Mouse (Mus musculus): ENCODE data around the gene Kcnj8. TPM values are rescaled to one million over a fixed set of nuclear protein-coding genes. Genes with fewer than 3 reads are reported as not detected.
"Not testable (repeated sequence)": the region's sequence is repeated elsewhere in the genome, so short reads cannot be mapped to it uniquely, and the experiment has no call there.

Kcnj8 gene
- polyA plus RNA-seq, 1 experiment from 2014 or later = 16.0 TPM

DNA sequence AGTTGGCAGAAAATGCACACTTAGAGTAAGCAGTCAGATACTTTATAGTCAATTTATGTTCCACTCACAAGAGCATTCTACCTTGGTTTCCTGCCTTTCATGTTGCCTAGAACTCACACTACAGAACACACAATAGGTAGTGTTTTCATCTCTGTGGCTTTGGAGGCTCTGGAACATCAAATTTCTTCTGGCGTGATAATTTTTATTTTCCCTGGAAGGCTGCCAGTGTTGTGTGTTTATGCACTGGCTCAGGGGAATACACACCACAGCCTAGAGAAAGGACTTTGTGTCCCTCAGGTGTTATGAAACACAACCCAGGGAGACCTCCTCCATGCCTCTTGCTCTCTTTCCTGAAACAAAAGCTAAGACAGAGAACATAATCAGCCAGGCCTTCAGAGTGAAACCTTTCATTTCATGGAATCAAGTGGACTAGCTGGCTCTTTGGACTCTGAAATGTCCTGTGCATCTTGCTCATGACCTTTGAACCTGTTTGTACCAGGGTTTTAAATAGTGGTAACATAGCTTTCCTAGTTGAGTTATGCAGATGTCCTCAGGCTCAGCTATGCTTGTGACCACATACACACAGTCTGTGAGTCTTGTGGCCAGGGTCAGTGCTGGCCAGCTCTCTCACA is 43.4 kb downstream of the Kcnj8 start:
- 38% methylated on average over 1 of the region's 1 CpGs for WGBS
- Histone ChIP-seq H3K27me3 (no peaks in the 10 kb centered on the region), H3K9me3 (replicated peaks) (no peaks in the 10 kb centered on the region), H3K4me3 (replicated peaks) (no peak overlapping the region), H3K27ac (replicated peaks) (no peak overlapping the region), H3K36me3 (no peaks in the 10 kb centered on the region), H3K9ac (no peak overlapping the region), H3K4me1 (no peaks in the 10 kb centered on the region), H3K4me2 (replicated peaks) (no peak overlapping the region)
- no peak for ATAC-seq (ENCODE audit: insufficient number of reproducible peaks, low FRiP score, low TSS enrichment, low read depth)

GRCm38 (mm10) chr6:142524635-142525308 is 46.6 kb downstream of the Kcnj8 start:
- ATAC-seq (ENCODE audit: insufficient number of reproducible peaks, low FRiP score, low TSS enrichment, low read depth) = no peak
- 5% methylated on average over 4 of the region's 4 CpGs for WGBS
- H3K4me3 ChIP-seq (replicated peaks) = no peak overlapping the region

DNA sequence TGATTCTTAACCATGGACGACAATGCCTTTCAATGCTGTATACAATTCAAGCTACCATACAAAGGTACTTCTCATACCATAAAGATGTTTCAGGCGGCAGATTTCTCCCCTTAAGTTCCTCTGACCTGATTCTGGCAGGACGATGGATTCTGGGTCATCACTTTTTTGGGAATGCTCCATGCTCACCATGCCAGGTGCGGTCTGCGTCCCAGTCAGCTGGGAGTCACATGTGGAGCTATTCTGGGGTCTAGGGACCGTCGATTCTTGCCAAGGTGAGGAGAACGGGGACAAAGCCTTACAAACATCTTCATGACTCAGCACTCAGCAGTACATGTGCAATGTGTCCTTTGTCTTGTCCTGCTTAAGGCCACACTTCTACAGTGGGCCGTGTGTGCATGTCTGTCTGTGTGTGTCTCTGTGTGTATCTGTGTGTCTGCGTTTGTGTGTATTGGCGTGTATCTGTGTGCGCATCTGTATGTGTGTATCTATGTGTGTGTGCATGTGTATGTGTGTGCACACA is 49.8 kb downstream of the Kcnj8 start:
- no peak for ATAC-seq (ENCODE audit: insufficient number of reproducible peaks, low FRiP score, low TSS enrichment, low read depth)
- H3K27me3 ChIP-seq = no peaks in the 10 kb centered on the region
- 79% methylated on average over 12 of the region's 12 CpGs for WGBS

More at GRCm38 (mm10) chr6:142524635-142525308, 46.6 kb downstream of the Kcnj8 start:
- Histone ChIP-seq H3K4me1 (no peaks in the 10 kb centered on the region), H3K27me3 (no peaks in the 10 kb centered on the region), H3K9me3 (replicated peaks) (no peaks in the 10 kb centered on the region), H3K4me2 (replicated peaks) (no peak overlapping the region), H3K27ac (replicated peaks) (no peak overlapping the region), H3K36me3 (no peaks in the 10 kb centered on the region), H3K9ac (no peak overlapping the region)

GRCm38 (mm10) chr6:142519110-142519509 is 52.3 kb downstream of the Kcnj8 start:
- Histone ChIP-seq H3K36me3 (no peaks in the 10 kb centered on the region), H3K27me3 (no peaks in the 10 kb centered on the region), H3K4me2 (replicated peaks) (no peak overlapping the region), H3K9ac (no peak overlapping the region), H3K9me3 (replicated peaks) (no peaks in the 10 kb centered on the region), H3K27ac (replicated peaks) (no peak overlapping the region), H3K4me1 (no peaks in the 10 kb centered on the region), H3K4me3 (replicated peaks) (no peak overlapping the region)
- 9% methylated on average over 6 of the region's 6 CpGs for WGBS
- no peak for ATAC-seq (ENCODE audit: insufficient number of reproducible peaks, low FRiP score, low TSS enrichment, low read depth)

More for the DNA sequence above, 49.8 kb downstream of the Kcnj8 start:
- no peak overlapping the region for H3K9ac ChIP-seq
- no peak overlapping the region for H3K27ac ChIP-seq (replicated peaks)
- H3K4me1 ChIP-seq = no peaks in the 10 kb centered on the region
- no peak overlapping the region for H3K4me3 ChIP-seq (replicated peaks)
- no peaks in the 10 kb centered on the region for H3K9me3 ChIP-seq (replicated peaks)
- H3K4me2 ChIP-seq (replicated peaks) = no peak overlapping the region
- no peaks in the 10 kb centered on the region for H3K36me3 ChIP-seq

DNA sequence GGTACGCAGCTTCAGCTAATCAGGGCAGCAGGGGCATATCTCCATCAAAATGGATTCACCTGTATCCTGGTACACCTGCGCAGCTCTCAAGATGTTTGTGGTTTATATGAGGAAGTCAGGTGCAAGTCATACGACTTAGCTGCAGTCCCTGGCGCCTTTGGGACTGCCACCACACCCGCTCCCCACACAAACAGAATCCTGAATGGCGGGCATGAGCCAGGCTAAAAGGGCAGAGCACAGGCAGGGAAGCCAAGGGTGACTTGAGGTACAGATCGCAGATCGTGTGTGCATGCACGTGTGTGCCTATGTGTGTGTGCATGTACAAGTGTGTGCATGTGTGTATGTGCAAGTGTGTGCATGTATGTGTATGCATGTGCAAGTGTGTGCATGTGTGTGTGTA is 56.0 kb downstream of the Kcnj8 start:
- ATAC-seq (ENCODE audit: insufficient number of reproducible peaks, low FRiP score, low TSS enrichment, low read depth); H3K27ac ChIP-seq (replicated peaks); H3K9me3 ChIP-seq (replicated peaks); H3K4me2 ChIP-seq (replicated peaks); H3K4me1 ChIP-seq; H3K27me3 ChIP-seq; H3K36me3 ChIP-seq; H3K4me3 ChIP-seq (replicated peaks); H3K9ac ChIP-seq: not testable (repeated sequence)
- 73% methylated on average over 9 of the region's 9 CpGs for WGBS

GRCm38 (mm10) chr6:142514912-142515311 is 56.5 kb downstream of the Kcnj8 start:
- Histone ChIP-seq H3K4me2 (replicated peaks) (no peak overlapping the region), H3K4me3 (replicated peaks) (no peak overlapping the region), H3K9me3 (replicated peaks) (no peaks in the 10 kb centered on the region), H3K9ac (no peak overlapping the region), H3K27ac (replicated peaks) (no peak overlapping the region), H3K36me3 (no peaks in the 10 kb centered on the region), H3K4me1 (no peaks in the 10 kb centered on the region), H3K27me3 (peaks cover 7% of the 10 kb centered on the region)
- no peak for ATAC-seq (ENCODE audit: insufficient number of reproducible peaks, low FRiP score, low TSS enrichment, low read depth)
- whole genome bisulfite sequencing = 2% methylated on average over 10 of the region's 10 CpGs

Other genes starting within 250 kb of the Kcnj8 start
- 0.77 and 0.89 TPM in 2 replicates for gene Slco1a5, start 248.6 kb downstream of the Kcnj8 start, polyA plus RNA-seq (2015; fragmentation: Nextera tagmentation; extraction: Ambion mirVana)
- gene Pyroxd1, start 226.0 kb downstream of the Kcnj8 start, polyA plus RNA-seq (2015; fragmentation: Nextera tagmentation; extraction: Ambion mirVana) = 15.9 and 18.1 TPM in 2 replicates
- 24.1 and 26.2 TPM in 2 replicates for gene Recql, start 184.5 kb downstream of the Kcnj8 start, polyA plus RNA-seq (2015; fragmentation: Nextera tagmentation; extraction: Ambion mirVana)
- gene Golt1b, start 184.4 kb downstream of the Kcnj8 start, polyA plus RNA-seq (2015; fragmentation: Nextera tagmentation; extraction: Ambion mirVana) = 114 and 116 TPM in 2 replicates
- gene Spx, start 158.2 kb downstream of the Kcnj8 start, polyA plus RNA-seq (2015; fragmentation: Nextera tagmentation; extraction: Ambion mirVana) = 0.84 and 0.92 TPM in 2 replicates
- gene Gys2, start 98.5 kb downstream of the Kcnj8 start, polyA plus RNA-seq (2015; fragmentation: Nextera tagmentation; extraction: Ambion mirVana) = 0.05 TPM in 1 of 2 replicates, not detected in the other
- 211 and 225 TPM in 2 replicates for gene Ldhb, start 63.7 kb downstream of the Kcnj8 start, polyA plus RNA-seq (2015; fragmentation: Nextera tagmentation; extraction: Ambion mirVana)
- gene Abcc9, start 130.7 kb upstream of the Kcnj8 start, polyA plus RNA-seq (2015; fragmentation: Nextera tagmentation; extraction: Ambion mirVana) = 4.9 TPM in 2 replicates
- 81.9 and 83.5 TPM in 2 replicates for gene Cmas, start 185.1 kb upstream of the Kcnj8 start, polyA plus RNA-seq (2015; fragmentation: Nextera tagmentation; extraction: Ambion mirVana)
- gene Sult6b2, start 232.9 kb upstream of the Kcnj8 start, polyA plus RNA-seq (2015; fragmentation: Nextera tagmentation; extraction: Ambion mirVana) = not detected in 2 replicates